Mouse (Mus musculus): ENCODE measurements around the gene Cd3g.
A peak's percentile ranks its signal among the peaks of the same experiment; 100 is the strongest.
"Not testable (repeated sequence)": the region's sequence is repeated elsewhere in the genome, so short reads cannot be mapped to it uniquely, and the experiment has no call there.

Gene Cd3g

DNA sequence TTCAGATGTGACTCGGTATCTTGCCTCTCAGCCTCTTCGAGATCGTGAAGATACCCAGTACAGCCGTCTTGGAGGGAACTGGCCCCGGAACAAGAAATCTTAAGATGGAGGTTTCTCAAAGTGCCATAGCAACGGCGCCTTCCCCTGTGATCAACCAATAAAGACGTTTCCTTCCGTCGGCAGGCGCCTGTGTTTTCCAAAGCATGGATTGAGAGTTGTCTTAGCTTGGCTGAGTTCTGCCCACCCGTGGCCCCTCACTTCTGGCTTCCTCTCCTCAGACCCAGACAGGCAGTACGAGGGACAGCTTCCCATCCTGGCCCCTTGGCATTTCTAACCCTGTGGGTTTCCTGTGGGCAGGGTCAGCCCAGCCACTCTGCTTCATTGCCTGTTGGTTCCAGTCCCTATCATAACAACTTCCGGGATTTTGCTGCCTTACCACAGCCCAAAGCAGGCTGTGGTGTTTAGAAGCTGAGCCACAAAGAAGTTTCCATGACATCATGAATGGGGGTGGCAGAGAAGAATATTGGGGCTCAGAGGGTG is 6.1 kb upstream of the Cd3g start:
- no peak for DNase-seq (ENCODE audit: low read depth, low spot score)

GRCm38 (mm10) chr9:44985721-44986161 is 5.5 kb upstream of the Cd3g start:
- DNase-seq (ENCODE audit: low read depth, low spot score): no peak

DNA sequence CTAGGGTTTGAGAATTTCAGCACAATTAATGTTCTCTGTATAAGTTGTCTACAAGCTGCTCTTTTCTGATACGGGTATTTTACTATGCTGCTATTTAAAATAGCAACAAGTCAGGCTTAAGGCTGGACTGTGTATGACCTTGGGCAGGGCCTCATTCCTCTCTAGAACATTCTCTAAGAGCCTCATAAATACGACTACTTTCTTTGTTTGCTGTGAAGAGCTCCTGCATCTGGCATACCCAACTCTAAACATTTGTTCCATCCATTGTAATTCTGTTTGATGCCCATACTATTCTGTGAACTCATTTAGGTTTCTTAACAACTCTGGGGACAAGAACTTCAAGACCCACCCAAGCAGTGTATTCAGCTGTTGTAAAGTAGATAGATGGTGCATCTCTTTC is 2.8 kb upstream of the Cd3g start:
- no peak for DNase-seq (ENCODE audit: low read depth, low spot score)

GRCm38 (mm10) chr9:44982531-44982930 is 2.3 kb upstream of the Cd3g start:
- DNase-seq (ENCODE audit: low read depth, low spot score): no peak

DNA sequence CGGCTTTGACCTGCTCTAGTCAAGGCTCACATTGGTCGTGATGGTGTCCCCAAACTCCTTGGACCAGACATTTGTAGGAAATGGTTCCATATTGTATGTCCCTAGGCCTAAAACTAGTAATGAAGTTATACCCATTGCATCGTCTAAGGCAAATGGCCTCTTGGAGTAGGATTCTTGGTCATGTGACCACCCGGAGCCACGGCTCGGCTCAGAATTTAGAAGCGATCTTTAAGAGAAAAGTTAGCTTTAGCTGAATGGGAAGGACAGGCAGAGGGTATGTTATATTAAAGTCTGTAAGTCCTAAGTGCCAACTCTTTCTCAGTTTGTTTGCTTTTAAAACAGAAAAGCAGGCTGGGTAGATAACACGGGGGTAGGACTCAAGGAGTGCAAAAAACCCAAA is 1.9 kb upstream of the Cd3g start:
- no peak for DNase-seq (ENCODE audit: low read depth, low spot score)

- DNase-seq (ENCODE audit: low read depth, low spot score): no peak
Observed at GRCm38 (mm10) chr9:44981676-44982075, 1.4 kb upstream of the Cd3g start, which contains the start of gene Cd3d. Cd3d (plus strand) TSS chr9:44981786.

DNA sequence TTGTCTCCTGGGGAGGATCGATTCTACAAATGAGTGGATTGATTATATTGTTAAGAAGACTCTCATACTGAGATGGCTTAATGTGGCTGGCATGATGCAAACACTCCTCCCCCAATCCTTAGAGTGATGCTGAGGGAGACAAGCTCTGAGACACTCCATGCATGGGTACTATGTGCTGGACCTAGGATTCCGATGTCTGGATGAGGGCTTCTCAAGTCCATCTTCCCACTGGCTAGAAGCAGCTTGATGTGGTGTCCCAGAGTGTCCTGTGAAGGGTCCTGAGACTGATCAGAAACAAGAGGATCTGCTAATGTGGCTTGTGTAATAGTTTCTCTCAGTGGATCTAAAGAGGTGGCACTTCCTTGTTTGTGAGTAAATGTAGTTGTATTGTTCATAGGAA is 873 bp upstream of the Cd3g start:
- no peak for DNase-seq (ENCODE audit: low read depth, low spot score)

DNA sequence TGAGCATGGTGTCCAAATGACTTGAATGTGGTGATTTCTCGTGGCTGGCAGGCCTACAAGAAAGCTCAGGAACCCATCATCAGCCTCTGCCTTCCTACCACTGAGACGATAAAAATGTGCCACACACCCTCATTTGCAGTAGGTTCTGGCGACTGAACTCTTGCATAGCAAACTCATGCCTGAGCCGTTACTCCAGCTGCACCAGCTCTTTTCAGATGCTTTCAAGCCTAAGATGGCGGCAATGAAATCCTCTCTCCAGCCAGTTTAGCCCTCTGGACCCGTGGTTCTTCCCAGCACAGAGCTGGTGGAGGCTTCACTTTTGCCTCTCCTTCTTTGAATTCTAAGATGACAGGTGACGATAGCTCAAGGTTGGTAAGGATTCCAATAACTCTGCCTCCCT is 425 bp downstream of the Cd3g start:
- no peak for DNase-seq (ENCODE audit: low read depth, low spot score)

DNA sequence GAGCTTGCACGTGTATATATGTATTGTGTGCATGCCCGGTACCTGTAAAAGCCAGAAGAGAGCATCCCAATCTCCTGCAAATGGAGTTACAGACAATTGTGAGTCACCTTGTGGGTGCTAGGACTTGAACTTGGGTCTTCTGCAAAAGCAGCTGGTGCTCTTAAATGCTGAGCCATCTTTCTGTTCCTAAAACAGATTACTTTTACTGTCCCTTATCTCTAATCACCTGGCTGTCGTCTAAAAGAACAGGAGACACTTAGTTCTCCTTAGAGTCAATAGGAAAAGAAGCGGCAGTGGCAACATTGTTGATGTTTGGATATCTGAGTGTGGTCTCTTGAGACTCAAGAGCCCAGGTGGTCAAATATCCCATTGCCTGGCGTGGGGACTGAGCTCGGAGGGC is 2.4 kb downstream of the Cd3g start:
- no peak for DNase-seq (ENCODE audit: low read depth, low spot score)

DNA sequence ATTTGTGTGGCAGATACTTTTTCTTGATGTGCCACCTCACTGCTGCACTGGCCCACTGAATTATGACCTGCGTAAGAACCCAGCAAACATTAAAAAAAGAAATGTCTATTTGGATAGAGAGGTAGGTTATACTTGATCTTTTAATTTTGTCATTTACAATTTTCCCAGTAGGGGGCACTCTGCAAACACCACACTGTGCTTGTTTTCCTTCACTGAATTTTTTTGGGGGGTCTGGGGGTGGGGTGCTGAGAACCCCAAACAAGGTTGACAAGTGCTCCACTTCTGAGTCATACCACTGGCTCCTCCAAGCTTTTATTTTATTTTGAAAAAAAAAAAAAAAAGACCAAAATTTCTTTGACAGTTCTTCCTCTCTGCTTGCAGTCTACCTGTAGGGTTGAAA is 10.8 kb downstream of the Cd3g start:
- no peak for DNase-seq (ENCODE audit: low read depth, low spot score)

DNA sequence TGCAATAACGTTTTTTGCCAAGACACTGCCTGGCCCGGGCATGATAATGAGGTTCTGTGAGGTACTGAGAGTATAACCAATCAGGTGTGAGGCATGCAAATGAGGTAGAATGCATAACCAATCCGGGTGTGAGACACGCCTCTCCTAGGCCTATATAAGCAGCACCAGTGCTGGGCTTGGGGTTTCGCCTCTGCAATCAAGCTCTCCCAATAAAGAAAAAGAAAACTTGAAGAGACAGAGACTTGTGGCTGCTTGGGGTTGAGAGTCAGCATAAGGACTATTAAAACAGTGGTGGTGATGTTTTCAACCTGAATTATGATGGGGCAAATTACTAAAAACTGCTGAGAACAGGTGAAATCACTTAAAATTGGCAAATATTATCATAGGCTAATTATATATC is 12.5 kb downstream of the Cd3g start:
- DNase-seq (ENCODE audit: low read depth, low spot score): not testable (repeated sequence)

DNA sequence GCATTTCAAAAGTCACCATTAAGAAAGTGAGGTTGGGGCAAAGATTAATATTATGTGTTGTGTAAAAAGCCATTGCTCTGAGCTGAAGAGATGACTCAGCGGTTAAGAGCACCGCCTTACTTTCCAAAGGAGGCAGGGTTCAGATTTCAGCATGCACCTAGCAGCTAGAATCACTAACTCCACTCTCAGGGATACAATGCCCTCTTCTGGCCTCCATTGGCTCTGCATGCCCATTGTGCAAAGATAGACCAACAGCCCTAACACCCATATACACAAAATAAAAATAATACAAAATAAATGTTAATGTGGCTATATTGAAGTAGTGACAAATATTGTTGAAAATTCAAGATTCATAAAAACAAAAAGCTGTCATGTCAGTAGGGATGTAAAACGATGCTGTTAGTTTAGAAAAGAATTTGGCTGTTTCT is 13.4 kb downstream of the Cd3g start:
- DNase-seq (ENCODE audit: low read depth, low spot score): peak; percentile 79

DNA sequence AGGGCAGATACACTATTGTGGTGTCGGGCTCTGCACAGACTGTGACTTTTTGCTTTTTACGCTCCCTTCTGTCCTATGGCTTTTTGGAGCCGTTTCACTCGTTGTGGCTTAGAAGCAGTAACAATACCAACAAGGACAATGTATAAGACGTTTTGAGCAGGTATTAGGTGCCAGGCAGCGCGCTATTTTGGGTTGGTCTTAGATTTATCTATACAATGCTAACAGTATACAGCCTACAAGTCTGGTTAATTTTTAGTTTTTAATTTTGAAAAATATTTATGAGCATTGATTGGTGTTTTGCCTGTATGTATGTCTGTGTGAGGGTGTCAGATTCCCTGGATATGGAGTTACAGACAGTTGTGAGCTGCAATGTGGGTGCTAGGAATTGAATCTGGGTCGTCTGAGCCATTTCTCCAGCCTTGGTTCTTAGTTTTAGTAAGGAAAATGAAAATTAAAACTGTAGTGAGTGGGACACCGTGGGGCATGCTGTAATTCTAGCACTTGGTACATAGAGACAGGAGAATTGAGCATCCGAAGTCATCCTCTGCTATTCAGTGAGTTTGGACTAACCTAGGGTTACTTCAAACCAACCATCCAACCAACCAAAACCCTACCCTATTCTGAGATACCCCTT is 14.3 kb downstream of the Cd3g start:
- no peak for DNase-seq (ENCODE audit: low read depth, low spot score)

- DNase-seq (ENCODE audit: low read depth, low spot score): peak; percentile 99
Observed at GRCm38 (mm10) chr9:44965126-44965832, 15.0 kb downstream of the Cd3g start, which contains the start of gene Ube4a. Ube4a (minus strand) TSS chr9:44965600.

DNA sequence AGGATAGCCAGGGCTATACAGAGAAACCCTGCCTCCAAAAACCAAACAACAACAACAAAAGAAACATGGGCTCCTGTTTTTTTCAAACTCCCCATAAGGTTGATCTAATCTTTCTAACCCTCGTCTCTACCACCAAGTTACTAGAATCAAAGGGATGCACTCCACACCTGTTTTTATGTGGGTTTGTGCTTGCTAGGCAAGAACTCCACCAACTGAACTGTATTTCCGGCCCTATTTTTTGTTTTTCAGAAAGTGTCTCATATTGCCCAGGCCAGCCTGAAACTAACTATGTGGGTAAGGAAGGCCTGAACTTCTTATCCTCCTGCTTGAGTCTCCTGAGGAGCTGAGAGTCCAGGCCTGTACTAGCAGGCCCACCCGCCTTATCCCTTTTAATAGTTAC is 25.8 kb downstream of the Cd3g start:
- DNase-seq (ENCODE audit: low read depth, low spot score): no peak

GRCm38 (mm10) chr9:44947836-44948235 is 32.4 kb downstream of the Cd3g start:
- no peak for DNase-seq (ENCODE audit: low read depth, low spot score)

GRCm38 (mm10) chr9:44946185-44946695 is 34.0 kb downstream of the Cd3g start:
- no peak for DNase-seq (ENCODE audit: low read depth, low spot score)

- DNase-seq (ENCODE audit: low read depth, low spot score): no peak
Observed at GRCm38 (mm10) chr9:44942421-44942820, 37.8 kb downstream of the Cd3g start.

- DNase-seq (ENCODE audit: low read depth, low spot score): no peak
Observed at GRCm38 (mm10) chr9:44941756-44942155, 38.5 kb downstream of the Cd3g start.

GRCm38 (mm10) chr9:44921543-44921942 is 58.7 kb downstream of the Cd3g start:
- DNase-seq (ENCODE audit: low read depth, low spot score): no peak

GRCm38 (mm10) chr9:44921123-44921468 is 59.1 kb downstream of the Cd3g start:
- DNase-seq (ENCODE audit: low read depth, low spot score): no peak

GRCm38 (mm10) chr9:44920374-44921122 is 59.7 kb downstream of the Cd3g start, which contains the start of gene Atp5l:
Atp5l (minus strand) TSS chr9:44920742.
- peak; percentile 97 for DNase-seq (ENCODE audit: low read depth, low spot score)

All from forelimb bud, embryonic 11.5 days (tissue).